In the genomic region with DNA sequence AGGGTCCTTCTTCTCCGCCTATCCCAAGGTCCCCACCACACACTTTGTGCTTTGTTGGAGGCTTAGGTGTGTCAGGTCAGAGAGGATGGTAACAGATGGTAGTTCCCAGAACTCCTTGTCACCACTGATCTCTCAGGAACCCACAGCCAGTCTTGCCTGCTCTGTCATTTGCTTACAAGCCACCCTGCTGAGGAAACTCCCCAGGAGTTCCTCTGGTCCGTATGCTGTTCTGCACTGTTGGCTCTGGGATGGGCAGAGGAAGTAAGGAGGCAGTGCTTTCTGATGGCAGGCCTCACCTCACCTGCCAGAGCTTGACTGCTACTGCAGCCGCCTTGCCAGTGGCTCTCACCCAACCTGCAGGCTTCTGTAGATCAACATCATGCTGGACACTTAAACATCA, we compare ENCODE assay signal across 25 mouse cellular contexts.
DNase-seq lines count a peak whose midpoint lies in the region; ATAC-seq and TF ChIP-seq lines count a peak whose summit lies in the region.
"Had no signal": no experiment of that assay in that cellular context is flagged by ENCODE, and none has a peak within 500 bp of the region (broad histone marks: within the 10 kb centered on the region; RNA-seq: fewer than 3 reads in every experiment).

No protein-coding gene starts in this region.

- TF ChIP-seq CTCF in cerebellum, adult 2 months (IDR thresholded peaks at IDR 0.05; ENCODE audit: borderline replicate concordance, insufficient read depth, low read depth, low read length) = no peak

- ATAC-seq in cerebellum, adult (ENCODE audit: insufficient number of reproducible peaks, low FRiP score, low TSS enrichment) = peak; percentile 88
- no peak for ATAC-seq in midbrain, embryonic 16.5 days
- ATAC-seq in midbrain, embryonic 14.5 days (ENCODE audit: low FRiP score, low TSS enrichment) = no peak
- ATAC-seq: forebrain, embryonic 13.5 days; hindbrain, embryonic 16.5 days; intestine, embryonic 15.5 days had no signal

- H3K27ac ChIP-seq in cerebellum, adult 2 months (ENCODE audit: insufficient read depth, low read length) = 0 out of 2 replicates have a peak overlapping the region, but pooled peaks have one; percentile 10
- H3K27ac ChIP-seq in midbrain, embryonic 16.5 days (ENCODE audit: low read length) = no peak overlapping the region
- no peak overlapping the region for H3K27ac ChIP-seq in midbrain, embryonic 14.5 days (replicated peaks; ENCODE audit: low read depth, low read length)
- H3K27ac ChIP-seq: embryonic facial prominence, embryonic 13.5 days; forebrain, embryonic 13.5 days; gastrocnemius, adult 2 months; intestine, embryonic 15.5 days; layer of hippocampus, adult 2 months; limb, embryonic 10.5 days; liver, embryonic 15.5 days; macrophage had no signal

- TF ChIP-seq POLR2A in cerebellum, adult 2 months (IDR thresholded peaks at IDR 0.05; ENCODE audit: borderline replicate concordance, insufficient read depth, low read length) = no peak

- H3K27me3 ChIP-seq in cerebellum, adult 2 months (ENCODE audit: control insufficient read depth, insufficient read depth, low read length) = no peaks in the 10 kb centered on the region
- no peaks in the 10 kb centered on the region for H3K27me3 ChIP-seq in midbrain, embryonic 16.5 days (ENCODE audit: control insufficient read depth, insufficient read depth, low read depth, low read length)
- no peaks in the 10 kb centered on the region for H3K27me3 ChIP-seq in midbrain, embryonic 14.5 days (ENCODE audit: control insufficient read depth, insufficient read depth, low read length)
- H3K27me3 ChIP-seq: embryonic facial prominence, embryonic 13.5 days; forebrain, embryonic 13.5 days; intestine, embryonic 15.5 days; liver, embryonic 15.5 days had no signal

- intact Hi-C loops in left cerebral cortex, postnatal 14 days (cut with DNase I) = no loop called here

- no peak overlapping the region for H3K9ac ChIP-seq in midbrain, embryonic 16.5 days (ENCODE audit: low read depth, low read length)
- H3K9ac ChIP-seq in midbrain, embryonic 14.5 days (replicated peaks; ENCODE audit: low read length) = no peak overlapping the region
- H3K9ac ChIP-seq: embryonic facial prominence, embryonic 13.5 days; forebrain, embryonic 13.5 days; intestine, embryonic 15.5 days; liver, embryonic 15.5 days had no signal

- DNase-seq in cerebellum, postnatal 4 days (ENCODE audit: low spot score in 2 of 2) = no peak
- peak; percentile 13 for DNase-seq in R1 (ENCODE audit: low read depth, low spot score)
- DNase-seq in cerebellum, adult 2 months = peak; percentile 89 to 94
- peak; percentile 89 to 90 for DNase-seq in cerebellum, postnatal 25 days
- DNase-seq in left cerebral cortex, postnatal 14 days (ENCODE audit: low spot score in 2 of 2) = no peak
- no peak for DNase-seq in midbrain, embryonic 14.5 days
- DNase-seq: gastrocnemius, adult 2 months; heart, postnatal 4 days; kidney, adult 9 months; kidney, postnatal 25 days; liver; right cerebral cortex, postnatal 14 days; spleen, adult 18-20 months had no signal

- 18% methylated on average over 3 of the region's 3 CpGs for WGBS in cerebellum, adult 2 months
- 72% methylated on average over 3 of the region's 3 CpGs for WGBS in midbrain, embryonic 16.5 days
- 75% methylated on average over 3 of the region's 3 CpGs for WGBS in midbrain, embryonic 14.5 days

- H3K4me2 ChIP-seq in midbrain, embryonic 16.5 days (ENCODE audit: low read length) = no peak overlapping the region
- H3K4me2 ChIP-seq in midbrain, embryonic 14.5 days (ENCODE audit: low read length) = no peak overlapping the region
- H3K4me2 ChIP-seq: embryonic facial prominence, embryonic 13.5 days; forebrain, embryonic 13.5 days; intestine, embryonic 15.5 days; liver, embryonic 15.5 days; midbrain, embryonic 11.5 days had no signal

- peaks cover 12% of the 10 kb centered on the region for H3K4me1 ChIP-seq in cerebellum, adult 2 months (ENCODE audit: control insufficient read depth, insufficient read depth, low read length)
- H3K4me1 ChIP-seq in midbrain, embryonic 16.5 days (ENCODE audit: control insufficient read depth, insufficient read depth, low read length) = peaks cover 11% of the 10 kb centered on the region
- H3K4me1 ChIP-seq in midbrain, embryonic 14.5 days (ENCODE audit: control insufficient read depth, insufficient read depth, low read length) = peaks cover 11% of the 10 kb centered on the region
- H3K4me1 ChIP-seq: intestine, embryonic 15.5 days had no signal

- no peaks in the 10 kb centered on the region for H3K9me3 ChIP-seq in midbrain, embryonic 16.5 days (replicated peaks; ENCODE audit: control insufficient read depth, low read length, poor library complexity, severe bottlenecking)
- H3K9me3 ChIP-seq in midbrain, embryonic 14.5 days (ENCODE audit: control insufficient read depth, low read length) = no peaks in the 10 kb centered on the region
- H3K9me3 ChIP-seq: embryonic facial prominence, embryonic 13.5 days; forebrain, embryonic 13.5 days; intestine, embryonic 15.5 days; limb, embryonic 10.5 days; liver, embryonic 15.5 days had no signal

- H3K36me3 ChIP-seq in midbrain, embryonic 16.5 days (ENCODE audit: control insufficient read depth, insufficient read depth, low read length) = no peaks in the 10 kb centered on the region
- H3K36me3 ChIP-seq in midbrain, embryonic 14.5 days (ENCODE audit: control insufficient read depth, insufficient read depth, low read length) = no peaks in the 10 kb centered on the region
- H3K36me3 ChIP-seq: embryonic facial prominence, embryonic 13.5 days; intestine, embryonic 15.5 days; limb, embryonic 10.5 days; liver, embryonic 15.5 days had no signal

- H3K4me3 ChIP-seq in cerebellum, adult 2 months (replicated peaks; ENCODE audit: insufficient read depth, low read depth, low read length) = no peak overlapping the region
- no peak overlapping the region for H3K4me3 ChIP-seq in midbrain, embryonic 16.5 days (ENCODE audit: low read depth, low read length)
- H3K4me3 ChIP-seq in midbrain, embryonic 14.5 days (replicated peaks; ENCODE audit: low read depth, low read length) = no peak overlapping the region
- H3K4me3 ChIP-seq: embryonic facial prominence, embryonic 13.5 days; erythroblast, embryonic 14.5 days; forebrain, embryonic 13.5 days; gastrocnemius, adult 2 months; intestine, embryonic 15.5 days; layer of hippocampus, adult 2 months; limb, embryonic 10.5 days; liver, embryonic 15.5 days had no signal

Comparison
In these comparisons a context has a peak if more than half of its experiments do, and no peak if none do; other contexts are left out.
1. DNase-seq: peak in R1 (single experiment), cerebellum, adult 2 months (2 of 2) and cerebellum, postnatal 25 days (2 of 2); none in cerebellum, postnatal 4 days (0 of 2), left cerebral cortex, postnatal 14 days (0 of 2) and midbrain, embryonic 14.5 days (single experiment).